Mouse (Mus musculus) spleen, adult 2 months (tissue): ENCODE results near the gene Taf9.
A peak's percentile ranks its signal among the peaks of the same experiment; 100 is the strongest.

ENCODE experiments used
- CTCF ChIP-seq: fragments of 200-500 bp; IDR thresholded peaks from 2 replicates; pipeline ENCODE4 v1.5.1; 2011; ENCODE audit warnings: mild to moderate bottlenecking, inconsistent platforms; ENCODE audit not compliant: insufficient read depth, insufficient read length, insufficient replicate concordance; ENCODE audit errors: extremely low read depth
- POLR2A ChIP-seq: fragments of 200-500 bp; IDR thresholded peaks from 2 replicates; pipeline ENCODE4 v1.6.1; 2011; ENCODE audit warnings: low read depth, low read length, inconsistent platforms

GRCm38 (mm10) chr13:100659864-100660456, 8.6 kb downstream of the Taf9 start:
- TF ChIP-seq CTCF (peak; percentile 55; the same call in 1 of the 2 replicates), POLR2A (no peak)
